In the genomic region with DNA sequence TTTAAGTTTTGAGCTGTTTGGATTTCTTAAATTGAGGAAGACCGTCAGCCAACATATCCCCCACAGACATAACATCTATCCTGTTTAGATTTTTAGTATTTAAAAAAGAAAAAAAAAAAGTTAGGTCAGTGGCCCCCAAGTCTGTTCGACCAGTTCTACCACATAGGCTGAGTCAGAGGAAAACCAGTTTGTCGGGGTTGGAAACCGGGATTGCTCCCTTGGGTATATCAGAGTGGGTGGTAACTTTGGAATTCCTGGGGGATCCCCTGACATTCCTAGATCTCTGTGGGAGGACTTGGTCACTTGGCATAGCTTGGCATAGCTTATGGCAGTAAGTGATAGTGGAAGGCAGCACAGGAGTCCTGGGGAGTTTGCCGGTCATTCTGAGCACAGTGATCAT, we compare ENCODE assay signal across 38 mouse cellular contexts. TPM values are rescaled to one million over a fixed set of nuclear protein-coding genes. Genes with fewer than 3 reads are reported as not detected.
DNase-seq lines count a peak whose midpoint lies in the region; ATAC-seq lines count a peak whose summit lies in the region.
"Had no signal": no experiment of that assay in that cellular context is flagged by ENCODE, and none has a peak within 500 bp of the region (broad histone marks: within the 10 kb centered on the region; RNA-seq: fewer than 3 reads in every experiment).

No protein-coding gene starts in this region.

- peak; percentile 6 for DNase-seq in embryonic facial prominence, embryonic 11.5 days (ENCODE audit: low spot score)
- DNase-seq in embryonic facial prominence, embryonic 10.5 days (ENCODE audit: low spot score) = no peak
- DNase-seq in lung, postnatal 14 days = no peak
- peak; percentile 58 for DNase-seq in 3T3-L1 (ENCODE audit: low read depth, low spot score)
- DNase-seq in frontal cortex, postnatal 14 days (ENCODE audit: low spot score in 2 of 2) = no peak
- DNase-seq: adrenal gland, postnatal 25 days; cerebellum, adult 11-12 months; cerebellum, adult 9-11 months; embryo, embryonic 11 days; forebrain, postnatal 0 days; gastrocnemius, postnatal 10 days; heart, postnatal 10 days; kidney, adult 8-10 months; layer of hippocampus, postnatal 36 days; lung, postnatal 4 days; right cerebral cortex, postnatal 14 days; thymus, adult 2 months; thymus, postnatal 36 days had no signal

- H3K9ac ChIP-seq in embryonic facial prominence, embryonic 11.5 days (replicated peaks; ENCODE audit: low read length) = no peak overlapping the region
- no peak overlapping the region for H3K9ac ChIP-seq in lung, embryonic 16.5 days (ENCODE audit: low read length)
- H3K9ac ChIP-seq in stomach, embryonic 14.5 days (replicated peaks; ENCODE audit: low read depth, low read length) = no peak overlapping the region
- no peak overlapping the region for H3K9ac ChIP-seq in hindbrain, embryonic 13.5 days
- H3K9ac ChIP-seq: embryonic facial prominence, embryonic 15.5 days; forebrain, embryonic 12.5 days; forebrain, postnatal 0 days; heart, embryonic 13.5 days; hindbrain, embryonic 15.5 days; liver, embryonic 15.5 days; midbrain, embryonic 12.5 days; neural tube, embryonic 12.5 days had no signal

- H3K4me1 ChIP-seq in embryonic facial prominence, embryonic 11.5 days (ENCODE audit: control insufficient read depth, insufficient read depth, low read length) = no peaks in the 10 kb centered on the region; the same call in 1 of the 2 replicates
- peaks cover 29% of the 10 kb centered on the region for H3K4me1 ChIP-seq in embryonic facial prominence, embryonic 10.5 days
- peaks cover 7% of the 10 kb centered on the region for H3K4me1 ChIP-seq in lung, embryonic 16.5 days (replicated peaks; ENCODE audit: control insufficient read depth, insufficient read depth, low read length)
- no peaks in the 10 kb centered on the region; the same call in 1 of the 2 replicates for H3K4me1 ChIP-seq in stomach, embryonic 14.5 days (ENCODE audit: control insufficient read depth, insufficient read depth, low read length)
- peaks cover 11% of the 10 kb centered on the region for H3K4me1 ChIP-seq in hindbrain, embryonic 13.5 days (replicated peaks)

- H3K27ac ChIP-seq in embryonic facial prominence, embryonic 11.5 days (replicated peaks; ENCODE audit: low read depth, low read length) = no peak overlapping the region
- no peak overlapping the region for H3K27ac ChIP-seq in embryonic facial prominence, embryonic 10.5 days (replicated peaks)
- no peak overlapping the region for H3K27ac ChIP-seq in lung, embryonic 16.5 days (ENCODE audit: low read length)
- no peak overlapping the region for H3K27ac ChIP-seq in stomach, embryonic 14.5 days (ENCODE audit: low read length)
- no peak overlapping the region for H3K27ac ChIP-seq in hindbrain, embryonic 13.5 days
- H3K27ac ChIP-seq: embryonic facial prominence, embryonic 15.5 days; forebrain, embryonic 12.5 days; heart, embryonic 13.5 days; hindbrain, embryonic 15.5 days; kidney, postnatal 0 days; liver, embryonic 15.5 days; midbrain, embryonic 12.5 days; neural tube, embryonic 12.5 days had no signal

- 77% methylated on average over 5 of the region's 5 CpGs for WGBS in embryonic facial prominence, embryonic 11.5 days
- 77% methylated on average over 5 of the region's 5 CpGs for WGBS in embryonic facial prominence, embryonic 10.5 days
- WGBS in lung, embryonic 16.5 days = 57% methylated on average over 5 of the region's 5 CpGs
- WGBS in stomach, embryonic 14.5 days = 70% methylated on average over 5 of the region's 5 CpGs
- 93% methylated on average over 5 of the region's 5 CpGs for WGBS in hindbrain, embryonic 13.5 days

- H3K4me2 ChIP-seq in embryonic facial prominence, embryonic 11.5 days (ENCODE audit: low read depth, low read length) = no peak overlapping the region
- H3K4me2 ChIP-seq in lung, embryonic 16.5 days (ENCODE audit: low read depth, low read length) = no peak overlapping the region
- H3K4me2 ChIP-seq in stomach, embryonic 14.5 days (replicated peaks; ENCODE audit: low read depth, low read length) = no peak overlapping the region
- H3K4me2 ChIP-seq in hindbrain, embryonic 13.5 days = no peak overlapping the region
- H3K4me2 ChIP-seq: embryonic facial prominence, embryonic 15.5 days; forebrain, embryonic 12.5 days; heart, embryonic 13.5 days; hindbrain, embryonic 15.5 days; liver, embryonic 15.5 days; midbrain, embryonic 12.5 days; neural tube, embryonic 12.5 days had no signal

- H3K9me3 ChIP-seq in embryonic facial prominence, embryonic 11.5 days (replicated peaks; ENCODE audit: control insufficient read depth, low read length) = no peaks in the 10 kb centered on the region
- H3K9me3 ChIP-seq in embryonic facial prominence, embryonic 10.5 days = no peaks in the 10 kb centered on the region
- no peaks in the 10 kb centered on the region for H3K9me3 ChIP-seq in lung, embryonic 16.5 days (ENCODE audit: control insufficient read depth, low read length)
- H3K9me3 ChIP-seq in stomach, embryonic 14.5 days (ENCODE audit: control insufficient read depth, low read depth, low read length) = no peaks in the 10 kb centered on the region
- H3K9me3 ChIP-seq in hindbrain, embryonic 13.5 days = no peaks in the 10 kb centered on the region
- H3K9me3 ChIP-seq: embryonic facial prominence, embryonic 15.5 days; forebrain, embryonic 12.5 days; heart, embryonic 13.5 days; hindbrain, embryonic 15.5 days; liver, embryonic 15.5 days; megakaryocyte, embryonic 14.5 days; midbrain, embryonic 12.5 days; neural tube, embryonic 12.5 days had no signal

- no peaks in the 10 kb centered on the region for H3K36me3 ChIP-seq in embryonic facial prominence, embryonic 11.5 days (replicated peaks; ENCODE audit: control insufficient read depth, insufficient read depth, low read depth, low read length)
- H3K36me3 ChIP-seq in embryonic facial prominence, embryonic 10.5 days (replicated peaks) = peaks cover 30% of the 10 kb centered on the region
- H3K36me3 ChIP-seq in lung, embryonic 16.5 days (ENCODE audit: control insufficient read depth, insufficient read depth, low read length) = no peaks in the 10 kb centered on the region; the same call in 1 of the 2 replicates
- H3K36me3 ChIP-seq in stomach, embryonic 14.5 days (ENCODE audit: control insufficient read depth, insufficient read depth, low read length) = peaks cover 8% of the 10 kb centered on the region
- H3K36me3 ChIP-seq in hindbrain, embryonic 13.5 days = peaks cover 59% of the 10 kb centered on the region
- H3K36me3 ChIP-seq: embryonic facial prominence, embryonic 15.5 days; liver, embryonic 15.5 days had no signal

- no peaks in the 10 kb centered on the region for H3K27me3 ChIP-seq in embryonic facial prominence, embryonic 11.5 days (ENCODE audit: control insufficient read depth, insufficient read depth, low read length)
- no peaks in the 10 kb centered on the region for H3K27me3 ChIP-seq in embryonic facial prominence, embryonic 10.5 days (replicated peaks; ENCODE audit: low read depth, poor library complexity, severe bottlenecking)
- no peaks in the 10 kb centered on the region for H3K27me3 ChIP-seq in lung, embryonic 16.5 days (ENCODE audit: control insufficient read depth, insufficient read depth, low read depth, low read length)
- H3K27me3 ChIP-seq in stomach, embryonic 14.5 days (ENCODE audit: control insufficient read depth, insufficient read depth, low read length) = no peaks in the 10 kb centered on the region
- 0 out of 2 replicates have a peak, but pooled peaks cover 2% of the 10 kb centered on the region for H3K27me3 ChIP-seq in hindbrain, embryonic 13.5 days
- H3K27me3 ChIP-seq: embryonic facial prominence, embryonic 15.5 days; forebrain, embryonic 12.5 days; heart, embryonic 13.5 days; hindbrain, embryonic 15.5 days; midbrain, embryonic 12.5 days; neural tube, embryonic 12.5 days had no signal

- no peak for ATAC-seq in embryonic facial prominence, embryonic 11.5 days (replicated peaks; ENCODE audit: insufficient number of reproducible peaks, low FRiP score, low TSS enrichment, low read depth)
- peak; percentile 73 for ATAC-seq in lung, embryonic 16.5 days (ENCODE audit: low read depth)
- peak; percentile 28; the same call in 1 of the 2 replicates for ATAC-seq in stomach, embryonic 14.5 days (ENCODE audit: insufficient number of reproducible peaks, insufficient read depth, low FRiP score, low read depth)
- ATAC-seq in hindbrain, embryonic 13.5 days (ENCODE audit: low FRiP score) = no peak
- ATAC-seq: forebrain, postnatal 0 days; inflammation-experienced regulatory T-cells, adult 6 months had no signal

- no peak overlapping the region for H3K4me3 ChIP-seq in embryonic facial prominence, embryonic 11.5 days (ENCODE audit: low read depth, low read length)
- no peak overlapping the region for H3K4me3 ChIP-seq in embryonic facial prominence, embryonic 10.5 days
- H3K4me3 ChIP-seq in lung, embryonic 16.5 days (ENCODE audit: low read length) = no peak overlapping the region
- H3K4me3 ChIP-seq in stomach, embryonic 14.5 days (ENCODE audit: low read depth, low read length) = no peak overlapping the region
- no peak overlapping the region for H3K4me3 ChIP-seq in hindbrain, embryonic 13.5 days
- H3K4me3 ChIP-seq: embryonic facial prominence, embryonic 15.5 days; forebrain, embryonic 12.5 days; heart, embryonic 13.5 days; hindbrain, embryonic 15.5 days; liver, embryonic 15.5 days; megakaryocyte, embryonic 14.5 days; midbrain, embryonic 12.5 days; myocyte; neural tube, embryonic 12.5 days had no signal

RNA-seq across cellular contexts. Expression of a gene that starts 6.0 kb away (rescaled TPM):
- polyA plus RNA-seq in embryonic facial prominence, embryonic 11.5 days (2014; fragmentation: Nextera tagmentation; extraction: Ambion mirVana) = 10.5 and 11.8 TPM in 2 replicates
- polyA plus RNA-seq in embryonic facial prominence, embryonic 10.5 days (2016; fragmentation: Nextera tagmentation; extraction: Ambion mirVana) = 13.1 and 14.0 TPM in 2 replicates
- polyA plus RNA-seq in lung, embryonic 16.5 days (2015; fragmentation: Nextera tagmentation; extraction: Ambion mirVana) = 17.3 and 19.4 TPM in 2 replicates
- 23.0 and 26.4 TPM in 2 replicates for polyA plus RNA-seq in stomach, embryonic 14.5 days (2014; fragmentation: Nextera tagmentation; extraction: Ambion mirVana)
- polyA plus RNA-seq in hindbrain, embryonic 13.5 days (2015; fragmentation: Nextera tagmentation; extraction: Ambion mirVana) = 14.9 and 15.5 TPM in 2 replicates

RNA-seq across cellular contexts. Expression of a gene that starts 13.8 kb away (rescaled TPM):
- 0.06 TPM in 1 of 2 replicates, not detected in the other for polyA plus RNA-seq in embryonic facial prominence, embryonic 11.5 days (2014; fragmentation: Nextera tagmentation; extraction: Ambion mirVana)
- 0.10 TPM in 1 of 2 replicates, not detected in the other for polyA plus RNA-seq in embryonic facial prominence, embryonic 10.5 days (2016; fragmentation: Nextera tagmentation; extraction: Ambion mirVana)
- not detected in 2 replicates for polyA plus RNA-seq in lung, embryonic 16.5 days (2015; fragmentation: Nextera tagmentation; extraction: Ambion mirVana)
- not detected in 2 replicates for polyA plus RNA-seq in stomach, embryonic 14.5 days (2014; fragmentation: Nextera tagmentation; extraction: Ambion mirVana)
- polyA plus RNA-seq in hindbrain, embryonic 13.5 days (2015; fragmentation: Nextera tagmentation; extraction: Ambion mirVana) = 0.05 TPM in 1 of 2 replicates, not detected in the other
- polyA plus RNA-seq: embryonic facial prominence, embryonic 15.5 days; forebrain, embryonic 12.5 days; inflammation-experienced regulatory T-cells, adult 6 months; large intestine, adult 2 months; limb, embryonic 11.5 days; liver, adult 2 months; midbrain, embryonic 12.5 days; myocyte; neural tube, embryonic 12.5 days; small intestine, adult 2 months had no signal

RNA-seq across cellular contexts. Expression of a gene that starts 16.4 kb away (rescaled TPM):
- polyA plus RNA-seq in embryonic facial prominence, embryonic 11.5 days (2014; fragmentation: Nextera tagmentation; extraction: Ambion mirVana) = 181 and 189 TPM in 2 replicates
- polyA plus RNA-seq in embryonic facial prominence, embryonic 10.5 days (2016; fragmentation: Nextera tagmentation; extraction: Ambion mirVana) = 220 and 238 TPM in 2 replicates
- 174 and 177 TPM in 2 replicates for polyA plus RNA-seq in lung, embryonic 16.5 days (2015; fragmentation: Nextera tagmentation; extraction: Ambion mirVana)
- polyA plus RNA-seq in stomach, embryonic 14.5 days (2014; fragmentation: Nextera tagmentation; extraction: Ambion mirVana) = 197 and 199 TPM in 2 replicates
- polyA plus RNA-seq in hindbrain, embryonic 13.5 days (2015; fragmentation: Nextera tagmentation; extraction: Ambion mirVana) = 154 and 160 TPM in 2 replicates

RNA-seq across cellular contexts. Expression of a gene that starts 20.3 kb away (rescaled TPM):
- 10.3 and 10.4 TPM in 2 replicates for polyA plus RNA-seq in embryonic facial prominence, embryonic 11.5 days (2014; fragmentation: Nextera tagmentation; extraction: Ambion mirVana)
- polyA plus RNA-seq in embryonic facial prominence, embryonic 10.5 days (2016; fragmentation: Nextera tagmentation; extraction: Ambion mirVana) = 8.2 and 9.7 TPM in 2 replicates
- polyA plus RNA-seq in lung, embryonic 16.5 days (2015; fragmentation: Nextera tagmentation; extraction: Ambion mirVana) = 8.9 and 9.8 TPM in 2 replicates
- 18.9 and 19.9 TPM in 2 replicates for polyA plus RNA-seq in stomach, embryonic 14.5 days (2014; fragmentation: Nextera tagmentation; extraction: Ambion mirVana)
- 16.5 and 17.2 TPM in 2 replicates for polyA plus RNA-seq in hindbrain, embryonic 13.5 days (2015; fragmentation: Nextera tagmentation; extraction: Ambion mirVana)

RNA-seq across cellular contexts. Expression of a gene that starts 20.8 kb away (rescaled TPM):
- not detected in 2 replicates for polyA plus RNA-seq in embryonic facial prominence, embryonic 11.5 days (2014; fragmentation: Nextera tagmentation; extraction: Ambion mirVana)
- not detected in 2 replicates for polyA plus RNA-seq in embryonic facial prominence, embryonic 10.5 days (2016; fragmentation: Nextera tagmentation; extraction: Ambion mirVana)
- not detected in 2 replicates for polyA plus RNA-seq in lung, embryonic 16.5 days (2015; fragmentation: Nextera tagmentation; extraction: Ambion mirVana)
- not detected in 2 replicates for polyA plus RNA-seq in stomach, embryonic 14.5 days (2014; fragmentation: Nextera tagmentation; extraction: Ambion mirVana)
- polyA plus RNA-seq in hindbrain, embryonic 13.5 days (2015; fragmentation: Nextera tagmentation; extraction: Ambion mirVana) = not detected in 2 replicates
- polyA plus RNA-seq: embryonic facial prominence, embryonic 15.5 days; forebrain, embryonic 12.5 days; forebrain, postnatal 0 days; gonadal fat pad, adult 2 months; heart, embryonic 13.5 days; hindbrain, embryonic 15.5 days; inflammation-experienced regulatory T-cells, adult 6 months; kidney, postnatal 0 days; liver, adult 2 months; liver, embryonic 15.5 days; midbrain, embryonic 12.5 days; midbrain, postnatal 0 days; myocyte; neural tube, embryonic 12.5 days; small intestine, adult 2 months; thymus, adult 2 months had no signal

Comparison
In these comparisons a context has a peak if more than half of its experiments do, and no peak if none do; other contexts are left out.
1. DNase-seq: peak in embryonic facial prominence, embryonic 11.5 days (single experiment) and 3T3-L1 (single experiment); none in embryonic facial prominence, embryonic 10.5 days (single experiment), lung, postnatal 14 days (single experiment) and frontal cortex, postnatal 14 days (0 of 2).
2. ATAC-seq: peak in lung, embryonic 16.5 days (single experiment) and stomach, embryonic 14.5 days (single experiment); none in embryonic facial prominence, embryonic 11.5 days (single experiment) and hindbrain, embryonic 13.5 days (single experiment).